In genomic region chr3:83640433-83640832, GRCm38 (mm10) we compare ENCODE assay signal across 28 mouse cellular contexts.
"Had no signal": no experiment of that assay in that cellular context is flagged by ENCODE, and none has a peak within 500 bp of the region (broad histone marks: within the 10 kb centered on the region; RNA-seq: fewer than 3 reads in every experiment).

No protein-coding gene starts in this region.

- H3K9me3 ChIP-seq: heart, embryonic 13.5 days; heart, embryonic 15.5 days; hindbrain, embryonic 10.5 days; hindbrain, embryonic 12.5 days; intestine, embryonic 15.5 days; liver, embryonic 13.5 days; liver, embryonic 15.5 days had no signal

- H3K4me2 ChIP-seq: heart, embryonic 11.5 days; heart, embryonic 13.5 days; heart, embryonic 15.5 days; hindbrain, embryonic 12.5 days; hindbrain, embryonic 14.5 days; intestine, embryonic 15.5 days; liver, embryonic 11.5 days; liver, embryonic 13.5 days; liver, embryonic 15.5 days had no signal

- DNase-seq: forebrain, postnatal 0 days; gastrocnemius, adult 2 months; gastrocnemius, postnatal 10 days; gastrocnemius, postnatal 25 days; heart, adult 2 months; heart, postnatal 4 days; kidney, adult 18-20 months; kidney, adult 8-10 months; kidney, postnatal 14 days; kidney, postnatal 36 days; layer of hippocampus, postnatal 36 days; left cerebral cortex, postnatal 4 days; liver; liver, embryonic 13.5 days; liver, postnatal 0 days had no signal

- H3K27ac ChIP-seq: gastrocnemius, adult 2 months; heart, adult 2 months; heart, embryonic 13.5 days; heart, embryonic 15.5 days; hindbrain, embryonic 10.5 days; hindbrain, embryonic 12.5 days; hindbrain, embryonic 14.5 days; intestine, embryonic 15.5 days; layer of hippocampus, adult 2 months; liver, embryonic 13.5 days; liver, embryonic 15.5 days had no signal

- ATAC-seq: forebrain, postnatal 0 days; hindbrain, embryonic 16.5 days; inflammation-experienced regulatory T-cells, adult 6 months; intestine, embryonic 15.5 days; intestine, postnatal 0 days; liver, postnatal 0 days had no signal

- H3K36me3 ChIP-seq: heart, embryonic 13.5 days; heart, embryonic 15.5 days; hindbrain, embryonic 10.5 days; hindbrain, embryonic 12.5 days; intestine, embryonic 15.5 days; liver, embryonic 13.5 days; liver, embryonic 15.5 days had no signal

- H3K9ac ChIP-seq: forebrain, postnatal 0 days; heart, embryonic 13.5 days; heart, embryonic 15.5 days; hindbrain, embryonic 12.5 days; hindbrain, embryonic 14.5 days; intestine, embryonic 15.5 days; liver, embryonic 13.5 days; liver, embryonic 15.5 days; liver, postnatal 0 days had no signal

- H3K27me3 ChIP-seq: heart, embryonic 13.5 days; heart, embryonic 15.5 days; hindbrain, embryonic 12.5 days; intestine, embryonic 15.5 days; liver, embryonic 13.5 days; liver, embryonic 15.5 days had no signal

- H3K4me1 ChIP-seq: heart, embryonic 13.5 days; heart, embryonic 15.5 days; hindbrain, embryonic 10.5 days; hindbrain, embryonic 12.5 days; intestine, embryonic 15.5 days; liver, embryonic 13.5 days; liver, embryonic 15.5 days had no signal

- H3K4me3 ChIP-seq: gastrocnemius, adult 2 months; heart, adult 2 months; heart, embryonic 13.5 days; heart, embryonic 15.5 days; hindbrain, embryonic 10.5 days; hindbrain, embryonic 12.5 days; intestine, embryonic 15.5 days; layer of hippocampus, adult 2 months; liver, embryonic 13.5 days; liver, embryonic 15.5 days had no signal
